Mouse (Mus musculus): ENCODE measurements around the gene Plch2. TPM values are rescaled to one million over a fixed set of nuclear protein-coding genes. Genes with fewer than 3 reads are reported as not detected.

The Plch2 gene
- polyA plus RNA-seq, 1 experiment from 2014 or later: 5.2 TPM

DNA sequence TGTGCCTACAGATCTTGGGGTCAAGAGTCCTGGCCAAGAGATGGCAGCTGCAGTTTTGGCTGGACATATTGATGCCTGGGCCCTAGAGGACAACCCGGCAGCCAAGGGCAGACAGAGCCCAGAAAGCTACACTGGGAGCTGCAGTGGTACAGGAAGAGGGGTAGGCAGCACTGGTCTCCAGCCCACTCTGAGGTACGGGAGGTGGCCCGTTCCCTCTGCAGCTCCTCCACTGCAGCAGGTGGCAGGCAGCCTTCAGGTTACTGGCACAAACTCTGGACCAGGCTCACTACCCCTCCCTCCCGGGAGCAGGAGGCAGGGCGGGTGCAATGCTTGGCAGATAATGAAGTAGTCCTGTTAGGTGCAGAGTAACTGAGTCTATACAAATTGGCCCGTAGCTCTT, 15.9 kb downstream of the Plch2 start:
- no peaks in the 10 kb centered on the region for H3K9me3 ChIP-seq (ENCODE audit: low read depth, low read length)
- H3K4me2 ChIP-seq: no peak overlapping the region
- no peaks in the 10 kb centered on the region for H3K4me1 ChIP-seq (ENCODE audit: insufficient read depth)
- no peak overlapping the region for H3K9ac ChIP-seq
- no peaks in the 10 kb centered on the region for H3K36me3 ChIP-seq (ENCODE audit: insufficient read depth)
- TF ChIP-seq CTCF (IDR thresholded peaks at IDR 0.05; ENCODE audit: low read depth): no peak
- no peak overlapping the region for H3K4me3 ChIP-seq (ENCODE audit: low read depth, low read length)
- 73% methylated on average over 6 of the region's 6 CpGs for WGBS
- no peak for DNase-seq
- no peak overlapping the region for H3K27ac ChIP-seq (ENCODE audit: low read depth)
- H3K27me3 ChIP-seq (ENCODE audit: insufficient read depth, low read length): peaks cover 48% of the 10 kb centered on the region
- no peak for ATAC-seq (ENCODE audit: insufficient read depth)

DNA sequence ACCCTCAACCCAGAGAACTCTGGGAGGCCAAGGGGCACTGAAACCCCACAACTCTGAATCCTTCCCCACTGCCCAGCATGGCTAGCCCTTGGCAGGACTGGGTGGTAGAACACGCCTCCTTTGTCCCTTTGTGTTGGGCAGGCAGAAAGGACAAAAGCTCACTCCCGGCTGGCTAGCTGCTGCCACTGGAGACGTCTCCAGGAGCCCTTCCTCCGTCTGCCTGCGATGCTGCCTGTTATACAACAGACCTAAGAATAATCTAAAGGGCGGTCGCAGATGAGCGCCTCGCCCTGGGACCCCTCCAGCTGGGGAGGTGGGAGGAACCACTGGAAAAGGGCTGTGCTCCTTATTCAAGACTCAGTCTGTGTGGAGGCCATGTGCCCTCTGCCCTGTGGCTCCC, 16.4 kb downstream of the Plch2 start:
- ATAC-seq (ENCODE audit: insufficient read depth) (no peak), DNase-seq (no peak)
- Histone ChIP-seq H3K27me3 (ENCODE audit: insufficient read depth, low read length) (peaks cover 47% of the 10 kb centered on the region), H3K4me1 (ENCODE audit: insufficient read depth) (no peaks in the 10 kb centered on the region), H3K9me3 (ENCODE audit: low read depth, low read length) (no peaks in the 10 kb centered on the region), H3K9ac (no peak overlapping the region), H3K4me3 (ENCODE audit: low read depth, low read length) (no peak overlapping the region), H3K4me2 (no peak overlapping the region), H3K27ac (ENCODE audit: low read depth) (no peak overlapping the region), H3K36me3 (ENCODE audit: insufficient read depth) (no peaks in the 10 kb centered on the region)
- no peak for TF ChIP-seq CTCF (IDR thresholded peaks at IDR 0.05; ENCODE audit: low read depth)
- 55% methylated on average over 9 of the region's 9 CpGs for WGBS

DNA sequence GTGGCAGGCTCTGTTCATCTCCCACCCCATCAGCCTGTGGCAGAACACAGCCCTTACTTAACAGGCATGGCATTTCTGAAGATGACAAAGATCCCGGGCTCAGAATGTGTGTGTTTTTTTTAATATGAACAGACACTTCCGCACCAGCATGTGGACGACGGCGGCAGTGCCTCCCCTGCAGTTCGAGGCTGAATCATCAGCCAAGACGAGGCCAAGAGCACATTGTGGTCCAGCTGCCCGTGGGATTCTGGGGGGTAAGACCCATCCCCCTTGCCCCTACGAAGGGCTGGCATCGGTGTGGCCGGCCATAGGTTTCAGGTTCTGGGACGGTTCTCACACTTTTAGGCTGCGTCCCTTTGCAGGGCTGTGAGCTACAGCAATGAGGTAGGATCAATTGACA, 21.8 kb downstream of the Plch2 start:
- no peaks in the 10 kb centered on the region for H3K36me3 ChIP-seq (ENCODE audit: insufficient read depth)
- 58% methylated on average over 13 of the region's 13 CpGs for WGBS
- no peak overlapping the region for H3K9ac ChIP-seq
- no peak overlapping the region for H3K27ac ChIP-seq (ENCODE audit: low read depth)
- no peaks in the 10 kb centered on the region for H3K4me1 ChIP-seq (ENCODE audit: insufficient read depth)
- DNase-seq: no peak
- no peak overlapping the region for H3K4me2 ChIP-seq
- H3K9me3 ChIP-seq (ENCODE audit: low read depth, low read length): no peaks in the 10 kb centered on the region
- ATAC-seq (ENCODE audit: insufficient read depth): no peak
- TF ChIP-seq CTCF (IDR thresholded peaks at IDR 0.05; ENCODE audit: low read depth): no peak
- no peaks in the 10 kb centered on the region for H3K27me3 ChIP-seq (ENCODE audit: insufficient read depth, low read length)
- no peak overlapping the region for H3K4me3 ChIP-seq (ENCODE audit: low read depth, low read length)

DNA sequence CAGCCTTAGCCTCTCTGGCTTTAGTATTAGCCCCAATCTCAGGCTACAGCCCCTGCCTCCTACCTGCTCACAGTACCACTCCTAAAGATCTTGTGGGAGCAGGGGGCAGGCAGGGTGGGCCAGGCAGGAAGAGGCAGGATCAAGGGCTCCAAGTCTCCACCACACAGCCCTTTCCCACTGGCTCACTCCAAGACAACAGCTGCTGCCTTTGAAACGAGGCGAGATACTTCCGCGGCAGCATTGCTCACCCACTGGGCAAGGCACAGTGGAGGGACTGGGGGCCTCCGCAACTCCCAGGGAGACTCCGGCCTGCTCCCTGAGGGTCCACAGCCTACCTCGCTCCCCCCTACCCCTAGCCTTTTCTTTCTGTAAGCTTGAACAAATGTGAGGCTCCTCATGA, 22.4 kb downstream of the Plch2 start:
- no peak for TF ChIP-seq CTCF (IDR thresholded peaks at IDR 0.05; ENCODE audit: low read depth)
- Histone ChIP-seq H3K9ac (no peak overlapping the region), H3K4me1 (ENCODE audit: insufficient read depth) (no peaks in the 10 kb centered on the region), H3K36me3 (ENCODE audit: insufficient read depth) (no peaks in the 10 kb centered on the region), H3K4me3 (ENCODE audit: low read depth, low read length) (no peak overlapping the region), H3K9me3 (ENCODE audit: low read depth, low read length) (no peaks in the 10 kb centered on the region), H3K27ac (ENCODE audit: low read depth) (no peak overlapping the region), H3K27me3 (ENCODE audit: insufficient read depth, low read length) (no peaks in the 10 kb centered on the region), H3K4me2 (no peak overlapping the region)
- DNase-seq (no peak), ATAC-seq (ENCODE audit: insufficient read depth) (no peak)
- WGBS: 39% methylated on average over 7 of the region's 7 CpGs

GRCm38 (mm10) chr4:155033115-155033514, 23.5 kb downstream of the Plch2 start:
- WGBS: 31% methylated on average over 6 of the region's 6 CpGs
- Histone ChIP-seq H3K27ac (ENCODE audit: low read depth) (no peak overlapping the region), H3K4me1 (ENCODE audit: insufficient read depth) (no peaks in the 10 kb centered on the region), H3K4me2 (no peak overlapping the region), H3K27me3 (ENCODE audit: insufficient read depth, low read length) (no peaks in the 10 kb centered on the region), H3K9ac (no peak overlapping the region), H3K36me3 (ENCODE audit: insufficient read depth) (no peaks in the 10 kb centered on the region), H3K4me3 (ENCODE audit: low read depth, low read length) (no peak overlapping the region), H3K9me3 (ENCODE audit: low read depth, low read length) (no peaks in the 10 kb centered on the region)
- TF ChIP-seq CTCF (IDR thresholded peaks at IDR 0.05; ENCODE audit: low read depth): no peak
- DNase-seq: no peak
- no peak for ATAC-seq (ENCODE audit: insufficient read depth)

DNA sequence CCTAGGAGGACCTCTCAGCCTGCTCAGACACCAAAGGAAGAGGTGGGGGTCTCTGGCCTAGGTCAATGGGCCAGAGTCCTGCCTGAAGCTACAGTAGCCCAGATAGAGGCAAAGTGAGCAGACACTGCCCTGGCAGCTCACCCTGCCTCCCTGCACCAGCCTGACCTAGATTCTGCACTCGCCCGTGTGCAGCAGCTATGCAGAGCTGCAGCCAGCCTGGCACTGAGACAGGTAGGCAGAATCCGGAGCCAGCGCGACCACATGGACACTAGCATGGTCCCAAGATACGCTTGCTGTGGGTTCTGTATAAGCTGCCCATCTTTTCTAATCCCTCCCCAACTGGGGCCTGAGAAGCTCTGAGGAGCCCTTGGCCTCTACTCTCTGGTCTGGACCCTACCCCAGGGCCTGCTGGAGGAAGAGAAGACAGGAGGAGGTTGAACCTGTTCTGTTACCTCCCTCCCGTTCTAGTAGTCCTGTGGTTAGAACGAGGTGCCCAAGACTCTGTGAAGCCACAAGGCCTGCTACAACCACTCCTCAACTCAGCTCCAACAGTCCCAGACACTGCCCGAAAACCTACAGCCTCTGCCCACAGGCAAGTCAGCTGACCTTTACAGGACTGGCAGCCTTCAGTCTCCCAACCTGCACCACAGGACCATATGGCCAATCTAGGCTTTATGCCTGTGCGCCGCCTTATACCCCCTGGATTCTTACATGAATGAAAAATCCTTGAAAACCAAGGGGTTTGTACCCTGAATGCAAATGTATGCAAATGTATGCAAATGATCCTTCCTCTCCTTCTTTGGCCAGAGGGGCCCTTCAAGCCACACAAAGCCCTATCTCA, 32.2 kb downstream of the Plch2 start:
- Histone ChIP-seq H3K27ac (ENCODE audit: low read depth) (no peak overlapping the region), H3K4me1 (ENCODE audit: insufficient read depth) (no peaks in the 10 kb centered on the region), H3K4me3 (ENCODE audit: low read depth, low read length) (no peak overlapping the region), H3K36me3 (ENCODE audit: insufficient read depth) (no peaks in the 10 kb centered on the region), H3K4me2 (no peak overlapping the region), H3K27me3 (ENCODE audit: insufficient read depth, low read length) (no peaks in the 10 kb centered on the region), H3K9ac (no peak overlapping the region), H3K9me3 (ENCODE audit: low read depth, low read length) (no peaks in the 10 kb centered on the region)
- 79% methylated on average over 11 of the region's 11 CpGs for WGBS
- no peak for TF ChIP-seq CTCF (IDR thresholded peaks at IDR 0.05; ENCODE audit: low read depth)
- ATAC-seq (ENCODE audit: insufficient read depth): no peak
- DNase-seq: no peak

DNA sequence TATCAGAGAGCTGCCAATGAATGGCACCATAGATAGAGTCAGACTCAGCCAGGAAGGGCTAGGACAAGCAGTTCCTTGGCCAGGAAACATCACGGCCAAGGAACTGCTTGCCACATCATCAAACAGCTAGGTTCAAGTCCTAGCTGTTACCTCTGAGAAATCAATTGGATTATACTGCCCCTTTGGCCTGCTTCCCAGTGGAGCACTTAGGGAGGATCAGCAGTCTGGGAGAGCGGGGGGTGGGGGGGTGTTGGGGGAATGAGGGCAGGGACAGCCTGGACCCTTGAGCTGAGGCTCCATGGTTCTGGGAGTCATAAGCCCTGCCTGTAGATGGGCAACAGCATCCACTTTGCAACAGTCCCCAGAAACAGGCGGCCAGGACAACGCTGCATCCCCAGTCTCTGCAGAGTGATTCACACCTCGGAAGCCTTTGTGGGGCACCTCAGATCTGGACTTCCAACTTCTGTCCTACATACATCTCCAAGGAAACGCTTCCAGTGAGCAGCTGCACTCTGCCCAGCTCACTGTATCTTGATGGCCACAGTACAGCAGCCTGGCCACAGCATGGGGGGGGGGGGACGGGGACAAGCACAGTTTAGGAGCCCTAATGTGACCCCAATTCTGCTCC, 34.2 kb downstream of the Plch2 start:
- H3K27me3 ChIP-seq (ENCODE audit: insufficient read depth, low read length): no peaks in the 10 kb centered on the region
- H3K9me3 ChIP-seq (ENCODE audit: low read depth, low read length): no peaks in the 10 kb centered on the region
- no peaks in the 10 kb centered on the region; the same call in 1 of the 2 replicates for H3K4me1 ChIP-seq (ENCODE audit: insufficient read depth)
- 69% methylated on average over 7 of the region's 7 CpGs for WGBS
- no peaks in the 10 kb centered on the region for H3K36me3 ChIP-seq (ENCODE audit: insufficient read depth)
- no peak overlapping the region for H3K4me3 ChIP-seq (ENCODE audit: low read depth, low read length)
- H3K27ac ChIP-seq (ENCODE audit: low read depth): no peak overlapping the region
- ATAC-seq (ENCODE audit: insufficient read depth) (no peak), DNase-seq (no peak)
- H3K9ac ChIP-seq: no peak overlapping the region
- H3K4me2 ChIP-seq: no peak overlapping the region
- TF ChIP-seq CTCF (IDR thresholded peaks at IDR 0.05; ENCODE audit: low read depth): no peak

Data from lung, embryonic 14.5 days (tissue).